Mouse (Mus musculus) heart, embryonic 14.5 days (tissue): ENCODE measurements around the gene Galnt15. TPM values are rescaled to one million over a fixed set of nuclear protein-coding genes. Genes with fewer than 3 reads are reported as not detected.

Experiments used
- ATAC-seq: fragments of 200-750 bp; cut with Nextera tagmentation; 2 replicates; pipeline ENCODE4 v1.8.0; 2017; ENCODE audit warnings: low read depth, moderate TSS enrichment; ENCODE audit not compliant: insufficient number of reproducible peaks, insufficient read depth, low FRiP score
- H3K27ac ChIP-seq, 2 experiments: fragments of 200-500 bp in 1 of 2; fragments of 300-500 bp in 1 of 2; sonication (generic) in 1 of 2; replicated peaks in 1 of 2; 2 replicates each; pipeline ENCODE4 v1.5.1; 2012 to 2014; ENCODE audit warnings: low read depth in 2 of 2, low read length in 2 of 2, control low read depth in 1 of 2, mild to moderate bottlenecking in 1 of 2, mixed read lengths in 1 of 2; ENCODE audit not compliant: control insufficient read depth in 1 of 2, insufficient read depth in 1 of 2
- H3K27me3 ChIP-seq: fragments of 300-500 bp; sonication (generic); 2 replicates; pipeline ENCODE4 v1.6.1; 2014; ENCODE audit warnings: mild to moderate bottlenecking, low read length, control low read depth; ENCODE audit not compliant: control insufficient read depth, insufficient read depth
- H3K36me3 ChIP-seq: fragments of 300-500 bp; sonication (generic); 2 replicates; pipeline ENCODE4 v1.6.1; 2014; ENCODE audit warnings: mild to moderate bottlenecking, control low read depth, low read length, mixed read lengths; ENCODE audit not compliant: control insufficient read depth, insufficient read depth
- H3K4me1 ChIP-seq, 2 experiments: fragments of 200-500 bp in 1 of 2; fragments of 300-500 bp in 1 of 2; sonication (generic) in 1 of 2; 2 replicates each; pipeline ENCODE4 v1.6.1; 2012 to 2014; ENCODE audit warnings: low read length in 2 of 2, control low read depth in 1 of 2, mixed read lengths in 1 of 2; ENCODE audit not compliant: control insufficient read depth in 2 of 2, insufficient read depth in 2 of 2
- H3K4me2 ChIP-seq: fragments of 300-500 bp; sonication (generic); 2 replicates; pipeline ENCODE4 v1.6.1; 2014; ENCODE audit warnings: mild to moderate bottlenecking, low read length
- H3K4me3 ChIP-seq, 2 experiments: fragments of 200-500 bp in 1 of 2; fragments of 300-500 bp in 1 of 2; sonication (generic) in 1 of 2; 2 replicates each; pipeline ENCODE4 v1.5.1; 2012 to 2014; ENCODE audit warnings: low read length in 2 of 2, mild to moderate bottlenecking in 2 of 2, control low read depth in 1 of 2, low read depth in 1 of 2, moderate library complexity in 1 of 2; ENCODE audit not compliant: control insufficient read depth in 1 of 2, insufficient read depth in 1 of 2
- H3K9ac ChIP-seq: fragments of 300-500 bp; sonication (generic); 2 replicates; pipeline ENCODE4 v1.6.1; 2014; ENCODE audit warnings: mild to moderate bottlenecking, low read length
- H3K9me3 ChIP-seq: fragments of 300-500 bp; sonication (generic); 2 replicates; pipeline ENCODE4 v1.6.1; 2016; ENCODE audit warnings: low read length, control low read depth; ENCODE audit not compliant: control insufficient read depth
- WGBS: fragments of 180-500 bp; shearing (Covaris S2); extraction: QIAGEN DNeasy Blood & Tissue Kit; methylation state at CpG from one replicate; pipeline ENCODE4 v1.1.7; 2014; 5-methylcytosine and 5-hydroxymethylcytosine counted together
- polyA plus RNA-seq: library from polyadenylated mRNA; unstranded; fragments of >200 nt; fragmentation: Nextera tagmentation; extraction: Ambion mirVana; gene quantifications from 2 replicates; pipeline ENCODE4 v1.2.1, GENCODE M21; 2014

Galnt15 gene
- polyA plus RNA-seq, 1 experiment from 2014 or later, result 0.27 TPM

- WGBS, result 70% methylated on average over 2 of the region's 2 CpGs
- no peak for ATAC-seq
- Histone ChIP-seq H3K9me3 (no peaks in the 10 kb centered on the region), H3K4me2 (no peak overlapping the region), H3K4me1 (no peaks in the 10 kb centered on the region), H3K4me3 (no peak overlapping the region), H3K9ac (no peak overlapping the region), H3K36me3 (no peaks in the 10 kb centered on the region), H3K27me3 (no peaks in the 10 kb centered on the region), H3K27ac (no peak overlapping the region)
Measured at GRCm38 (mm10) chr14:32009715-32010114, 19.1 kb upstream of the Galnt15 start.

GRCm38 (mm10) chr14:32011547-32012304 is 17.1 kb upstream of the Galnt15 start:
- Histone ChIP-seq H3K9me3 (no peaks in the 10 kb centered on the region), H3K4me3 (no peak overlapping the region), H3K27ac (no peak overlapping the region), H3K4me2 (no peak overlapping the region), H3K36me3 (no peaks in the 10 kb centered on the region), H3K27me3 (no peaks in the 10 kb centered on the region), H3K4me1 (no peaks in the 10 kb centered on the region), H3K9ac (no peak overlapping the region)
- no peak for ATAC-seq
- WGBS, result 70% methylated on average over 6 of the region's 6 CpGs

- no peaks in the 10 kb centered on the region for H3K36me3 ChIP-seq
- no peak overlapping the region for H3K4me3 ChIP-seq
- no peak for ATAC-seq
- no peak overlapping the region for H3K9ac ChIP-seq
- no peak overlapping the region for H3K4me2 ChIP-seq
- no peaks in the 10 kb centered on the region for H3K4me1 ChIP-seq
- no peaks in the 10 kb centered on the region for H3K9me3 ChIP-seq
- WGBS, result 90% methylated on average over 7 of the region's 7 CpGs
- no peak overlapping the region for H3K27ac ChIP-seq
- H3K27me3 ChIP-seq, result no peaks in the 10 kb centered on the region
Measured at GRCm38 (mm10) chr14:32015131-32015770, 13.5 kb upstream of the Galnt15 start.

GRCm38 (mm10) chr14:32016466-32016865 is 12.3 kb upstream of the Galnt15 start:
- no peak overlapping the region for H3K4me2 ChIP-seq
- no peak overlapping the region for H3K9ac ChIP-seq
- no peak overlapping the region for H3K27ac ChIP-seq
- H3K36me3 ChIP-seq, result no peaks in the 10 kb centered on the region
- 74% methylated on average over 3 of the region's 3 CpGs for WGBS
- ATAC-seq, result no peak
- no peaks in the 10 kb centered on the region for H3K27me3 ChIP-seq
- no peaks in the 10 kb centered on the region for H3K4me1 ChIP-seq
- no peak overlapping the region for H3K4me3 ChIP-seq
- no peaks in the 10 kb centered on the region for H3K9me3 ChIP-seq

GRCm38 (mm10) chr14:32016921-32017320 is 11.9 kb upstream of the Galnt15 start:
- WGBS, result 12% methylated on average over 7 of the region's 7 CpGs
- Histone ChIP-seq H3K27me3 (no peaks in the 10 kb centered on the region), H3K36me3 (no peaks in the 10 kb centered on the region), H3K4me1 (no peaks in the 10 kb centered on the region), H3K9ac (no peak overlapping the region), H3K4me2 (no peak overlapping the region), H3K27ac (no peak overlapping the region), H3K9me3 (no peaks in the 10 kb centered on the region), H3K4me3 (no peak overlapping the region)
- no peak for ATAC-seq

GRCm38 (mm10) chr14:32017448-32017847 is 11.3 kb upstream of the Galnt15 start:
- H3K27ac ChIP-seq, result no peak overlapping the region
- no peaks in the 10 kb centered on the region for H3K4me1 ChIP-seq
- no peak overlapping the region for H3K4me3 ChIP-seq
- 85% methylated on average over 2 of the region's 2 CpGs for WGBS
- H3K9ac ChIP-seq, result no peak overlapping the region
- ATAC-seq, result no peak
- no peaks in the 10 kb centered on the region for H3K27me3 ChIP-seq
- H3K36me3 ChIP-seq, result no peaks in the 10 kb centered on the region
- H3K4me2 ChIP-seq, result no peak overlapping the region
- no peaks in the 10 kb centered on the region for H3K9me3 ChIP-seq

- H3K27me3 ChIP-seq, result no peaks in the 10 kb centered on the region
Measured at GRCm38 (mm10) chr14:32019091-32019490, 9.7 kb upstream of the Galnt15 start.

More at GRCm38 (mm10) chr14:32019091-32019490, 9.7 kb upstream of the Galnt15 start:
- no peaks in the 10 kb centered on the region for H3K4me1 ChIP-seq
- H3K36me3 ChIP-seq, result no peaks in the 10 kb centered on the region
- H3K9me3 ChIP-seq, result no peaks in the 10 kb centered on the region
- 82% methylated on average over 8 of the region's 8 CpGs for WGBS
- H3K9ac ChIP-seq, result no peak overlapping the region
- H3K4me3 ChIP-seq, result no peak overlapping the region
- ATAC-seq, result no peak
- no peak overlapping the region for H3K27ac ChIP-seq
- H3K4me2 ChIP-seq, result no peak overlapping the region
